Mouse (Mus musculus) lung, adult 18-20 months (tissue): ENCODE data around the gene Foxn3.

Experiments used
- DNase-seq, 2 experiments: peaks; one replicate each; pipeline ENCODE4 v3.0.0; 2022; ENCODE audit warnings: mixed read lengths in 2 of 2

Foxn3 gene

DNA sequence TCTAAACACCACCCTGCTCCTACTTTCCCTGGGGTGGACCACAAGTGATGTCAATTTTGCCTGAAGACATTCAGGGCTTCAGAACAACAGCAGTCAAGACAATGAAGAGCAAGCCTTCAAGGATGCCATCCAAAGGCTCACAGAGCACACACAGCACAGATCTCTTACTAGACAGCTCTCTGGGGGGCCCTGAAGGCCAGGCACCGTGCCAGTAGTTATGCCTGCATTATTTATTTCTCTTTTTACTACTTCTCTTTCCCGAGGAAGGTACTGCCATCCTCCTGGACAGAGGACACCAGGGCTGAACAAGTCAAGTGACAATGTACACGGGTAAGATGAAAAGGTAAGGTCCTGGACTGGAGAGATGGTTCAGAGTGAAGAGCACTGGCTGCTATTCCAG is 154.7 kb downstream of the Foxn3 start:
- DNase-seq: no peak

- no peak for DNase-seq
Observed at GRCm38 (mm10) chr12:99408089-99408488, 155.3 kb downstream of the Foxn3 start.

DNA sequence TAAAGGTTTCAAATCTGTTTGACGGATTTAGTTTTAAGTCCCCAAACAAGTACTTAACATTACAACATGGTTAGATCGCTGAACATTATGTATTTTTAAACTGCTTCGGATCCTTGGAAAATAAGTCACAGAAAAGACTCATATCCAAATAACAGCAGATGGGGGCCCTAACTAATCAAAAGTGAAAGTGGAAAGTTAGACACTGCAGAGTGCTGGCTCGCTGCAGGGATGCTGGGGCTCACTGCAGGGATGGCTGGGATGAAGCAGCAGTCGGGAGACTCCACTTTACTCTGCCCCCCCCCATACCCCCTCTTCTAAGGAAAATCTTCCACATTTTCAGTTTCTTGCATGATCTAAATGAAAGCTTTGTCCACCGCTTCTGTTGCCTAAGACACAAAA is 156.1 kb downstream of the Foxn3 start:
- no peak for DNase-seq

DNA sequence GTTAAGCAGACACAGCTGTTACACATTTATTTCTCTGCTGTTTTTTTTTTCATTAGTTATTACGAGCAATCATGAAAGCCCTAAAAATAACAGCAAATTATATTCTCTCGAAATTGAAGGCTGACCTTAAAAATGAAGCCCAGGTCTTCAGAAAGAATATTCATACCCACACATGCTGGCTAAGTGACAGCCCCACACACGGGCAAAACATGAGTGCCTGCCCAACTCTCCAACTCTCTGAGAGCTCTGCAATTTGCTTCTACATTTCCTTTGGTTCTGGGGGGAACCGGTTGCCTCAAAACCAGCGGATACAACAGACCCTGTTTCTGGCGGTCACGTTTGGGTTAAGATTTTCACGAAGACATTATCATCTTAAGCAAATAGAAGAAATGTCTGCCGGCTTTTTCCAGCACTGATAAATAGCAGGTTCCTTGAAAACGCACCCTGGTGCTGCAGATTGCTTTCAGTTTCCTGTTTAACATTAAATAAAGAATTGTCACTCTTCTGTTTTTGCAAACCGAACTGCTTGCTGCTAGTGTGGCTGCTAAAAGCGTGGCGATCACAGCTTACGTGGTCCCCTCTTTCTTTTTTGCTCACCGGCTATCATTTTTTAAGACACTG is 156.6 kb downstream of the Foxn3 start:
- no peak for DNase-seq

GRCm38 (mm10) chr12:99406254-99406653 is 157.1 kb downstream of the Foxn3 start:
- no peak for DNase-seq

- DNase-seq: no peak
Observed at GRCm38 (mm10) chr12:99405401-99405800, 158.0 kb downstream of the Foxn3 start.

GRCm38 (mm10) chr12:99403004-99403403 is 160.4 kb downstream of the Foxn3 start:
- DNase-seq: no peak

DNA sequence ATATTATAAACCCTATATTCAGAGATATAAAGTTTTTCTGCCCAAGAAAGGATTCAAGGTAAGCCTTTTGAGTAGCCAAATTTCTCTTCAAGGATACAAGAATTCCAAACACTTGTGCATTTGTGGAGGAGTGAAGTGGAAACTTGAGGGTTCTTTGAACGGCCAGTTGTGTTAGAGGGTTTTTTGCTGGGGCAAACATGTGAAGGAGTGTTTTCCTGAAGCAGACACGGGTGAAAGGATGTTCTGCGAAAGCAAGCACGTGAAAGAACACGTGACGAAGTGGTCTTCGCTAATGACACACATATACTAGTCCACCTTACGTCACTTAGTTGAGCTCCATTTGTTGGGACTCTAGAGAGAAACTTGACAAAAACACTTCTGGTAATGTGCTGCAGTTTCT is 162.5 kb downstream of the Foxn3 start:
- peak in 1 of 2 experiments; percentile 44 for DNase-seq

GRCm38 (mm10) chr12:99399575-99399974 is 163.8 kb downstream of the Foxn3 start:
- DNase-seq: no peak

- no peak for DNase-seq
Observed at GRCm38 (mm10) chr12:99396461-99396860, 166.9 kb downstream of the Foxn3 start.

- no peak for DNase-seq
Observed at GRCm38 (mm10) chr12:99395082-99395481, 168.3 kb downstream of the Foxn3 start.

DNA sequence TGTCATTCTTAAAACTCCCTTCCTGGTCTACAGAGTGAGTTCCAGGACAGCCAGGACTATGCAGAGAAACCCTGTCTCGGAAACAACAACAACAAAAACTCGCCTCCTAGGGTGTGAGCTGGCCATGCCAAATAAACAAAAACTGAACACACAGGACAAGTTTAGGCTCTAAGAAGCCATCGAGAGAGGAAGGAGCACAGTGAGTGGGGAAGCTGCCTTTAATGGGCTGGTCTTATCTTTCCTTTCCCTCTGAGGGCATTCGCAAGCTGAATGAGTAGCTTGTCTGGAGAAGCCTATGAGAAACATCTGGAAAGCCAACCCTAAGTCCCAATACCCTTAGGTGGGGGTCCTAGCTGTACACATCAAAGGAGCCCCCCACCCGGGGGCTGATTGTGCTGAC is 168.7 kb downstream of the Foxn3 start:
- DNase-seq: no peak

GRCm38 (mm10) chr12:99393867-99394630 is 169.3 kb downstream of the Foxn3 start:
- DNase-seq: no peak

GRCm38 (mm10) chr12:99392944-99393866 is 170.2 kb downstream of the Foxn3 start:
- DNase-seq: peak; percentile 92 to 93

- peak; percentile 100 for DNase-seq
Observed at GRCm38 (mm10) chr12:99391942-99392880, 171.2 kb downstream of the Foxn3 start.

GRCm38 (mm10) chr12:99390429-99390828 is 173.0 kb downstream of the Foxn3 start:
- DNase-seq: no peak

DNA sequence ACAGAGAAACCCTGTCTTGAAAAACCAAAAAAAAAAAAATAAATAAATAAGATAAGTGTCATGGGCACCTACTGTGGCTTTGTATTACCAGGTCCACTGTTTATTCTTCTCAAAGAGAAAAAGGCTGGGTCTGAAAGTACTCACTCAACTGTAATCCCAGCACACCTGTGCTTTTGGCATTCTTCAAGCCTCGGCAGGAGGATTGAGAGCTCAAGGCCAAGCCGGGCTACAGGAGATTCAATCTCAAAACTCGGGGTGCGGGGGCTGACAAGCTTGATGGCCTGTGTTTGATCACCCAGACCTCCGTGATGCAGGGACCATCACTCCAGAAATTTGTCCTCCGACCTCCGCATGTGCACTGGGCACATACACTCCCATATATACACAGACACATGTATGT is 174.1 kb downstream of the Foxn3 start:
- no peak for DNase-seq

GRCm38 (mm10) chr12:99385897-99386834 is 177.2 kb downstream of the Foxn3 start:
- no peak for DNase-seq

DNA sequence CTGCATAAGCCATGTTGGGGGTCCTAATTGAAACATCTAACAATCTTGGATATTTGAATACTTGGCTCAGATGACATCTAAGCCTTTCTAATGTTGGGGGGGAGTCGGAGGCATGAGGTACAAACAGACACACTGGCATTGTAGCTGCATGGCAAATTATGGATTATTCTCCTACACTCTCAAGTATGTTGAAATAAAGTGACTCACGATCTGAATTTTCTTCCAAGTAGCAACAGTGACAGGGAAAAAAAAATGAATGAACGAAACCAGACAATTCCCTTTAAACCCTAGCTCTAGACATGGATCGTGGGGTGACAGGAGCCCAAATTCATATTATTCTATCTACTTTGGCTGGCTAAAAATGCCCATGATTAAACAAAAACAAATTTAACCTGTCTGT is 178.3 kb downstream of the Foxn3 start:
- no peak for DNase-seq

DNA sequence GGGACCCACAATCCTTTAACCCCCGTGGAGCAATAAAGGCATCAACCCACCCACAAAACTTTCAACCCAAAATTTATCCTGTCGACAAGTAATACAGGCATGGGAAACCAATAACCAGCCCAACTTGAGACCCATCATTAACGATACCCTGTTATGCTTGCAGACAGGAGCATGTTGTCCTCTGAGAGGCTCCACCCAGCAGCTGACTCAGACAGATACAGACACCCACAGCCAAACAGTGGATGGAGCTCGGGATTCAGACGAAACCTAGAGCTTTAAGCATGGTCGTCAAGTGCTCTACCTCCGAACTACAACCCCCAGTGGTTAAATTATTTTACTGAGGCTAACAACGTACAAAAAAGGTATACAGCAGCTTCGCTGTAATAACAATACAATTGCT is 182.1 kb downstream of the Foxn3 start:
- no peak for DNase-seq

GRCm38 (mm10) chr12:99380855-99381262 is 182.5 kb downstream of the Foxn3 start:
- no peak for DNase-seq
